Mouse (Mus musculus): ENCODE data around the gene Rpl36-ps4.
"Not testable (repeated sequence)": the region's sequence is repeated elsewhere in the genome, so short reads cannot be mapped to it uniquely, and the experiment has no call there.

The Rpl36-ps4 gene

GRCm38 (mm10) chr17:87968483-87968926 is 47.7 kb downstream of the Rpl36-ps4 start:
- H3K27me3 ChIP-seq (ENCODE audit: control insufficient read depth, insufficient read depth, low read length, poor library complexity, severe bottlenecking); H3K36me3 ChIP-seq (ENCODE audit: control insufficient read depth, insufficient read depth, low read length, poor library complexity, severe bottlenecking); DNase-seq (ENCODE audit: low read depth, low spot score): not testable (repeated sequence)
